Mouse (Mus musculus) spleen, adult 2 months (tissue): ENCODE results near the gene BC055324. TPM values are rescaled to one million over a fixed set of nuclear protein-coding genes. Genes with fewer than 3 reads are reported as not detected.

Experiments
- DNase-seq, 2 experiments: peaks; one replicate each; pipeline versions ENCODE4 v3.0.0 to v3.0.0-alpha.2; 2012 to 2021; ENCODE audit warnings: low spot score in 2 of 2, low read depth in 1 of 2
- H3K27ac ChIP-seq: fragments of 200-500 bp; 2 replicates; pipeline ENCODE4 v1.5.1; 2012; ENCODE audit warnings: low read length, inconsistent platforms; ENCODE audit not compliant: insufficient read depth
- H3K27me3 ChIP-seq: fragments of 200-500 bp; 2 replicates; pipeline ENCODE4 v1.6.1; 2012; ENCODE audit warnings: mild to moderate bottlenecking, moderate library complexity, low read length, inconsistent platforms; ENCODE audit not compliant: control insufficient read depth, insufficient read depth
- H3K36me3 ChIP-seq: fragments of 200-500 bp; 2 replicates; pipeline ENCODE4 v1.6.1; 2012; ENCODE audit warnings: mild to moderate bottlenecking, low read length, inconsistent platforms; ENCODE audit not compliant: control insufficient read depth, insufficient read depth
- H3K4me1 ChIP-seq: fragments of 200-500 bp; 2 replicates; pipeline ENCODE4 v1.6.1; 2011; ENCODE audit warnings: inconsistent platforms; ENCODE audit not compliant: control insufficient read depth, insufficient read depth, insufficient read length
- H3K4me3 ChIP-seq: fragments of 200-500 bp; 2 replicates; pipeline ENCODE4 v1.5.1; 2011; ENCODE audit warnings: mild to moderate bottlenecking, inconsistent platforms; ENCODE audit not compliant: insufficient read depth, insufficient read length; ENCODE audit errors: extremely low read depth
- CTCF ChIP-seq: fragments of 200-500 bp; IDR thresholded peaks from 2 replicates; pipeline ENCODE4 v1.5.1; 2011; ENCODE audit warnings: mild to moderate bottlenecking, inconsistent platforms; ENCODE audit not compliant: insufficient read depth, insufficient read length, insufficient replicate concordance; ENCODE audit errors: extremely low read depth
- POLR2A ChIP-seq: fragments of 200-500 bp; IDR thresholded peaks from 2 replicates; pipeline ENCODE4 v1.6.1; 2011; ENCODE audit warnings: low read depth, low read length, inconsistent platforms
- WGBS: fragments of 180-500 bp; shearing (Covaris S2); methylation state at CpG from one replicate; pipeline ENCODE4 v1.1.7; 2018; 5-methylcytosine and 5-hydroxymethylcytosine counted together
- polyA plus RNA-seq: library from polyadenylated mRNA; depleted of rRNA; stranded (reverse); fragments of >200 nt; gene quantifications from 2 replicates; pipeline ENCODE4 v1.2.3, GENCODE M21; 2012

The BC055324 gene
- polyA plus RNA-seq, 1 experiment: 1.2 TPM

DNA sequence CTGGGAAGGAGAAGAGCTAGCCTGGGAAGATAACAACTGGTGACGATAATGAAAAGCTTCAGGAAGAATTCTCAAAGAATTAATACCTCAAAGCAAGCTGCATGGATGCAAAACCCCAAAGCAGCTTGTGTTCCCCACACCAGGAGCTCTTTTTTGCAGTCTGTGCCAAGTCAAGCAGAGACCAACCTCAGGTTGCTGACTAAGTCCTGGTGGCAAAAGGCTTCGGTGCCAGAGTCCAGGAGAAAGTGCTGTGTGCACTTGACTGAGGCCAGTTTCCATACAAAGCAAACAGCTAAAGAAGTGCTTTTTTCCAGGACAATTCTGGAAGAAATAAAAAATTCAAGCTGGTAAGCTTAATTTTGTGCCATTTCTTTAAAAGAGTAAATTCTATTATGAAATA, 41.2 kb downstream of the BC055324 start:
- no peak for DNase-seq

DNA sequence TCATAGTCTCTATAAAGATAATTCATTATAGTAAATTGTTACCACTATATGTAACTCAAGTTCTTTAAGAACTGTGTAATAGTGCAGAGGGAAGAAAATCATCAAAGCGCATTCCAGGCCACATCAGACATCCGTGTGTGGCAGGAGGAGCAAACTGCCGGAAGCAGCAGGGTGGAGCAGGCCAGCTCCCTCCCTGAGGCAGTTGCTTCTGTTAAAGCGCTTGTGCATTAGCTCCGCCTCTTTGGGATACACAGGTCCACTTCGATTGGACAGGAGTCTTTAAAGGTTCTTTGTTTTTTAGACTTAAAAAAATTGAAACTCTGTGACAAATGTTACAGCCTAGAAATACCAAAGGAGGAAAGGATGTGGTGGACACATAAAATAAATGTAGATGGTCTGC, 52.5 kb downstream of the BC055324 start:
- no peak overlapping the region for H3K27ac ChIP-seq
- H3K36me3 ChIP-seq: peaks cover 58% of the 10 kb centered on the region
- no peaks in the 10 kb centered on the region for H3K4me1 ChIP-seq
- no peak overlapping the region for H3K4me3 ChIP-seq
- TF ChIP-seq CTCF (no peak), POLR2A (no peak)
- H3K27me3 ChIP-seq: no peaks in the 10 kb centered on the region
- DNase-seq: no peak
- WGBS: 86% methylated on average over 6 of the region's 6 CpGs

More for the DNA sequence above, 41.2 kb downstream of the BC055324 start:
- no peaks in the 10 kb centered on the region for H3K4me1 ChIP-seq
- H3K4me3 ChIP-seq: no peak overlapping the region
- no peaks in the 10 kb centered on the region for H3K27me3 ChIP-seq
- 92% methylated on average over 2 of the region's 2 CpGs for WGBS
- peaks cover 41% of the 10 kb centered on the region for H3K36me3 ChIP-seq
- no peak overlapping the region; the same call in 1 of the 2 replicates for H3K27ac ChIP-seq
- no peak for TF ChIP-seq POLR2A
- no peak for TF ChIP-seq CTCF

DNA sequence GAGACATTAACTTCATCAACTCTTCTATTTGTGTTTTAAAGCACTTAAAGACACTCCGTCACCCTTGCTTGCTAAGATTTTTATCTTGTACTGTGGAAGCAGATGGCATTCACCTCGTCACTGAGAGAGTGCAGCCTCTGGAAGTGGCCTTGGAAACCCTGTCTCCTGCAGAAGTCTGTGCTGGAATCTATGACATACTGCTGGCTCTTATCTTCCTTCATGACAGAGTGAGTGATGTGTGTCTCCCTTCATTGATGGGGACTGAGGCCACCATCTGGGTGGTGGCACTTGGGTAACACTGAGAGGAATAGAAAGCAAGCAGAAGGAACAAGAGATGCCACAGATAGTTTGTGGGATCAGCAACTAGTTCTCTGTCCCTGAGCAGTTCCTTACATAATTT, 60.0 kb downstream of the BC055324 start:
- Histone ChIP-seq H3K36me3 (peaks cover 37% of the 10 kb centered on the region), H3K27ac (no peak overlapping the region), H3K4me3 (no peak overlapping the region), H3K27me3 (no peaks in the 10 kb centered on the region), H3K4me1 (peaks cover 2% of the 10 kb centered on the region; the same call in 1 of the 2 replicates)
- WGBS: 97% methylated on average over 2 of the region's 2 CpGs
- DNase-seq: no peak
- TF ChIP-seq CTCF (no peak), POLR2A (no peak)

DNA sequence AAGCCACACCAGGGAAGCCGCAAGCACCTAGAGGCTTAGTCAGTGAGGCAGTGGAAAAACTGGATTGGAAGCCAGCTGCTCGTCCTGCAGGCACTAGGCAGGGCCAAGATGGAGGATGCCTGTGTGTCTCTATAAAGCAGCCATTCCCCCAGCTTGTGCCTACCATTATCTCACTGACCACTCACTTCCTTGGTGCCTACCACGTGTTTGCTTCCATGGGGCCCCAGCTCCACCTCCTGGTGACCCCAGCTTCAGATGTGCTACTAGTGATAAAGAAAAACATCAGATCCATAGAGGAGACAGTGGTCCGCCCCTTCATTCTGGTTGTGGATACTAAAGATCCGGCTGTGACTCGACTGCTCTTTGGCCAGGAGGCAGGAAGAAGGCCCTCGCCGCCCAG, 62.8 kb downstream of the BC055324 start:
- WGBS: 85% methylated on average over 8 of the region's 8 CpGs
- Histone ChIP-seq H3K4me1 (peaks cover 2% of the 10 kb centered on the region; the same call in 1 of the 2 replicates), H3K4me3 (no peak overlapping the region)

DNA sequence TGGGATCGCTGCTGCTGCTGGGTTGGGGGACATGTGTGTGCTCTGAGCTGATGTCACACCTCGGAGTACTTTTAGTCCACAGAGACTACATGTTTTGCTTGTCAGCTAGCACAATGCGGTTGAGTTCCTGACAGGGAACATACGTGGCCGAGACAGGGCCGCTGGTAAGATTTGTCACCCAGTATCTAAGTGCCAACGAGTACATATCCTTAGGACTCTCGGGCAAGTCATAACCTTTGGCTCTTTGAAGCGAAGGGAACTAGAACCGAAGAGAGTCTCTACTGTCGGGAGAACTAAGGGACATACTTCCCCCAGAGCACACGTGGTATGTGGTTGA, 64.2 kb downstream of the BC055324 start:
- peaks cover 2% of the 10 kb centered on the region; the same call in 1 of the 2 replicates for H3K4me1 ChIP-seq
- peak in 1 of 2 experiments; percentile 12 for DNase-seq
- H3K4me3 ChIP-seq: peak overlapping the region; percentile 93
- peak overlapping the region; percentile 58; the same call in 1 of the 2 replicates for H3K27ac ChIP-seq
- 2% methylated on average over 12 of the region's 12 CpGs for WGBS
- peaks cover 10% of the 10 kb centered on the region for H3K36me3 ChIP-seq
- H3K27me3 ChIP-seq: no peaks in the 10 kb centered on the region
- TF ChIP-seq POLR2A (no peak), CTCF (no peak)

More for the DNA sequence above, 62.8 kb downstream of the BC055324 start:
- Histone ChIP-seq H3K27ac (no peak overlapping the region), H3K36me3 (peaks cover 20% of the 10 kb centered on the region), H3K27me3 (no peaks in the 10 kb centered on the region)
- TF ChIP-seq POLR2A (no peak), CTCF (no peak)
- DNase-seq: no peak

DNA sequence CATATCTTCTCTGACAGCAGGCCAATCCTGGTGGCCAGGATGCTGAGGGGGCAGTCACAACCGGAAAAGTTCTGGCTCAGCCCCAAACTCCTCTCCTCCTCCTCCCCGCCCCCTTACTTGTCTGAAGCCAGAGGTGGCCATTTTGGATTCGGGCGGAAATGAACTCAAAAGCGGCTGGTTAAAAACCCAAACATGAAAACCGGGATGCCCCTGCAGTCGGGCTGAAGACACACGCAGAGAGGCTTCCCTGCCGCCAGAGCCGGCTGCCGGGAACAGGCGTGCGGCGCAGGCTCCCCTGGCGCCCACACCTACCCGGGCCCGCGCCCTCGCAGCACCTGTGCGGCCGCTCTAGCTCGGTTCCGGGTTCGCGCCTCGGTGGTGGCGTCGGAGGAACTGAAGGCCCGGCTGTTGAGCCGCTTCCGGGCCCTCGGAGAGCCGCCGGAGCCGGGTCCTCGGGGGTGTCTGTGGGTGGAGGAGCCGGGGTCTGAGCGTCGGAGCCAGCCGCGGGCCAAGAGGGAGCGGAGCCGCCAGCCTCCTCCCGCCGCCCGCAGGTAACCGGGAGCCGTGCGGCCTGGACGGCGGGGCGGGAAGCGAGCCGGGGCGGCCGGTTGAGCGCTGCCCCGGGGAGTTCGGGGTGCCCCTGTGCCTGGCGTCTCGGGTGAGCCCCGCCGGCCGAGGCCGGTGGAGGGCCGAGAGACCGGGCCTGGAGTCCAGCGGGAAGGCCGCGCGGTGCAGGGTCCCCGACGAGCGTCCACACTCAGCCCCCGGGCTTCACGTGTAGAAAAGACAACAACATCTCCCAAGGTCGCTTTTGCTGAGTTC, 64.7 kb downstream of the BC055324 start:
- WGBS: under 1% methylated on average over 77 of the region's 77 CpGs
- no peak for TF ChIP-seq CTCF
- peak; percentile 26; the same call in 1 of the 2 replicates for TF ChIP-seq POLR2A
- DNase-seq: peak; percentile 86 to 87
- Histone ChIP-seq H3K36me3 (peaks cover 9% of the 10 kb centered on the region), H3K4me3 (peak overlapping the region; percentile 93), H3K4me1 (peaks cover 2% of the 10 kb centered on the region; the same call in 1 of the 2 replicates), H3K27me3 (no peaks in the 10 kb centered on the region), H3K27ac (peak overlapping the region; percentile 95)

DNA sequence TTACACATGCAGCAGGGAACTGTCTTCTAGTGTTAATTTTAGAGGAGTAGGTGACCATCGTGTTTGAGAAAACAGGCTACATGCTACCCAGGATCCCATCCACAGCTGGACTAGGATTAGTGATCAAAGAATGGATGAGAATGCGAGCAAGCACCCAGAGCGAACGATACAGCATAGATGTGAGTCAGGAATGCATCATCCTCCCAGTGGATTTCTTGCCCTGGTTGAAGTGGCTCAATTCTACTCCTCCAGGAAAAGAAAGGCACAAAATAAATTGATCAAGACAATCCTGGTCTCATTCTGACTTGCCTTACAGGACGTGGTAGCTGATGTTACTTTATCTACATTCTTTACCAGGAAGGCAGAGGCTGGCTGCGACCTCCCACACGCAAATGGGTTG, 65.8 kb downstream of the BC055324 start, which contains the start of gene Scyl3:
Scyl3 (plus strand) TSS at position 255 of the 400 bp plus-strand sequence.
- Histone ChIP-seq H3K4me1 (peaks cover 2% of the 10 kb centered on the region; the same call in 1 of the 2 replicates), H3K4me3 (peak within 1 kb of the TSS; percentile 93), H3K27me3 (no peaks in the 10 kb centered on the region), H3K36me3 (peaks cover 1% of the 10 kb centered on the region; the same call in 1 of the 2 replicates), H3K27ac (peak within 1 kb of the TSS; percentile 95)
- DNase-seq: no peak
- TF ChIP-seq CTCF (no peak), POLR2A (no peak)
- 81% methylated on average over 7 of the region's 7 CpGs for WGBS
